Mouse (Mus musculus) heart, embryonic 11.5 days (tissue): ENCODE measurements at regions not wholly inside any gene's neighbourhood (a gene's known extent, or its start where the extent isn't known, plus 50 kb on each side); places are given as distances from the start of the nearest gene placed in this dataset.
A peak's percentile ranks its signal among the peaks of the same experiment; 100 is the strongest.

ENCODE experiments used
- ATAC-seq: fragments of 200-750 bp; cut with Nextera tagmentation; replicated peaks from 2 replicates; pipeline ENCODE4 v1.8.0; 2017; ENCODE audit warnings: moderate library complexity; ENCODE audit not compliant: insufficient number of reproducible peaks, low FRiP score, low TSS enrichment
- H3K27ac ChIP-seq: fragments of 300-500 bp; sonication (generic); 2 replicates; pipeline ENCODE4 v1.5.1; 2014; ENCODE audit warnings: mild to moderate bottlenecking, low read depth, low read length
- H3K27me3 ChIP-seq: fragments of 300-500 bp; sonication (generic); 2 replicates; pipeline ENCODE4 v1.6.1; 2014; ENCODE audit warnings: mild to moderate bottlenecking, low read length, mixed read lengths; ENCODE audit not compliant: control insufficient read depth, insufficient read depth
- H3K36me3 ChIP-seq: fragments of 300-500 bp; sonication (generic); 2 replicates; pipeline ENCODE4 v1.6.1; 2014; ENCODE audit warnings: mild to moderate bottlenecking, low read length, moderate library complexity, mixed read lengths; ENCODE audit not compliant: control insufficient read depth, insufficient read depth
- H3K4me1 ChIP-seq: fragments of 300-500 bp; sonication (generic); 2 replicates; pipeline ENCODE4 v1.6.1; 2014; ENCODE audit warnings: low read length; ENCODE audit not compliant: control insufficient read depth, insufficient read depth
- H3K4me2 ChIP-seq: fragments of 300-500 bp; sonication (generic); 2 replicates; pipeline ENCODE4 v1.6.1; 2014; ENCODE audit warnings: mild to moderate bottlenecking, moderate library complexity
- H3K4me3 ChIP-seq: fragments of 300-500 bp; sonication (generic); 2 replicates; pipeline ENCODE4 v1.5.1; 2014; ENCODE audit warnings: low read depth, low read length
- H3K9ac ChIP-seq: fragments of 300-500 bp; sonication (generic); 2 replicates; pipeline ENCODE4 v1.6.1; 2014; ENCODE audit warnings: mild to moderate bottlenecking, low read depth, low read length, moderate library complexity
- H3K9me3 ChIP-seq: fragments of 300-500 bp; sonication (generic); replicated peaks from 2 replicates; pipeline ENCODE4 v1.6.1; 2016; ENCODE audit warnings: low read length; ENCODE audit not compliant: control insufficient read depth
- WGBS: fragments of 180-500 bp; shearing (Covaris S2); extraction: QIAGEN DNeasy Blood & Tissue Kit; methylation state at CpG from one replicate; pipeline ENCODE4 v1.1.7; 2014; ENCODE audit not compliant: insufficient replicate concordance; 5-methylcytosine and 5-hydroxymethylcytosine counted together

GRCm38 (mm10) chr11:90109681-90110111 lies 77.8 kb upstream of the Gm45716 start:
- H3K27me3 ChIP-seq, result no peaks in the 10 kb centered on the region
- H3K36me3 ChIP-seq, result no peaks in the 10 kb centered on the region
- H3K9ac ChIP-seq, result no peak overlapping the region
- H3K27ac ChIP-seq, result no peak overlapping the region
- ATAC-seq, result no peak
- no peak overlapping the region for H3K4me2 ChIP-seq
- WGBS, result 49% methylated on average over 2 of the region's 2 CpGs
- H3K9me3 ChIP-seq, result no peaks in the 10 kb centered on the region
- no peak overlapping the region for H3K4me3 ChIP-seq
- H3K4me1 ChIP-seq, result 0 out of 2 replicates have a peak, but pooled peaks cover 5% of the 10 kb centered on the region

- Histone ChIP-seq H3K4me1 (0 out of 2 replicates have a peak, but pooled peaks cover 5% of the 10 kb centered on the region), H3K4me2 (no peak overlapping the region), H3K27ac (no peak overlapping the region), H3K36me3 (no peaks in the 10 kb centered on the region), H3K9ac (no peak overlapping the region), H3K27me3 (no peaks in the 10 kb centered on the region), H3K4me3 (no peak overlapping the region), H3K9me3 (no peaks in the 10 kb centered on the region)
- WGBS, result 68% methylated on average over 3 of the region's 3 CpGs
- ATAC-seq, result no peak
Observed at GRCm38 (mm10) chr11:90110170-90110569, 77.3 kb upstream of the Gm45716 start.

- no peaks in the 10 kb centered on the region for H3K27me3 ChIP-seq
- H3K9me3 ChIP-seq, result no peaks in the 10 kb centered on the region
- H3K4me2 ChIP-seq, result no peak overlapping the region
- H3K36me3 ChIP-seq, result no peaks in the 10 kb centered on the region
- H3K27ac ChIP-seq, result no peak overlapping the region
- 82% methylated on average over 7 of the region's 7 CpGs for WGBS
- peaks cover 2% of the 10 kb centered on the region; the same call in 1 of the 2 replicates for H3K4me1 ChIP-seq
- H3K9ac ChIP-seq, result no peak overlapping the region
- ATAC-seq, result no peak
- no peak overlapping the region for H3K4me3 ChIP-seq
Observed at GRCm38 (mm10) chr11:90112174-90112573, 75.3 kb upstream of the Gm45716 start.

GRCm38 (mm10) chr11:90116676-90117663 lies 70.5 kb upstream of the Gm45716 start:
- Histone ChIP-seq H3K4me2 (peak overlapping the region; percentile 2; the same call in 1 of the 2 replicates), H3K27ac (peak overlapping the region; percentile 66; the same call in 1 of the 2 replicates), H3K9me3 (no peaks in the 10 kb centered on the region), H3K4me3 (no peak overlapping the region), H3K4me1 (peaks cover 2% of the 10 kb centered on the region), H3K36me3 (no peaks in the 10 kb centered on the region), H3K27me3 (no peaks in the 10 kb centered on the region), H3K9ac (no peak overlapping the region)
- 32% methylated on average over 20 of the region's 20 CpGs for WGBS
- ATAC-seq, result no peak

- H3K9me3 ChIP-seq, result no peaks in the 10 kb centered on the region
- H3K4me1 ChIP-seq, result peaks cover 2% of the 10 kb centered on the region
- H3K36me3 ChIP-seq, result no peaks in the 10 kb centered on the region
- WGBS, result 40% methylated on average over 5 of the region's 5 CpGs
- H3K27me3 ChIP-seq, result no peaks in the 10 kb centered on the region
- 0 out of 2 replicates have a peak overlapping the region, but pooled peaks have one; percentile 2 for H3K4me2 ChIP-seq
- no peak for ATAC-seq
- no peak overlapping the region for H3K9ac ChIP-seq
- no peak overlapping the region for H3K4me3 ChIP-seq
- H3K27ac ChIP-seq, result peak overlapping the region; percentile 66; the same call in 1 of the 2 replicates
Observed at GRCm38 (mm10) chr11:90117664-90118295, 69.7 kb upstream of the Gm45716 start.

- Histone ChIP-seq H3K9ac (no peak overlapping the region), H3K9me3 (no peaks in the 10 kb centered on the region), H3K27ac (no peak overlapping the region), H3K36me3 (no peaks in the 10 kb centered on the region), H3K4me1 (no peaks in the 10 kb centered on the region; the same call in 1 of the 2 replicates), H3K27me3 (no peaks in the 10 kb centered on the region), H3K4me3 (no peak overlapping the region), H3K4me2 (no peak overlapping the region)
- no peak for ATAC-seq
- 48% methylated on average over 3 of the region's 3 CpGs for WGBS
Observed at GRCm38 (mm10) chr11:90121902-90122301, 65.6 kb upstream of the Gm45716 start.

GRCm38 (mm10) chr11:90122709-90123108 lies 64.8 kb upstream of the Gm45716 start:
- H3K9ac ChIP-seq, result no peak overlapping the region
- no peaks in the 10 kb centered on the region for H3K36me3 ChIP-seq
- 72% methylated on average over 3 of the region's 3 CpGs for WGBS
- no peak for ATAC-seq
- no peak overlapping the region for H3K4me3 ChIP-seq
- no peaks in the 10 kb centered on the region; the same call in 1 of the 2 replicates for H3K4me1 ChIP-seq
- no peak overlapping the region for H3K4me2 ChIP-seq
- no peak overlapping the region for H3K27ac ChIP-seq
- no peaks in the 10 kb centered on the region for H3K9me3 ChIP-seq
- H3K27me3 ChIP-seq, result no peaks in the 10 kb centered on the region

- no peaks in the 10 kb centered on the region; the same call in 1 of the 2 replicates for H3K4me1 ChIP-seq
- H3K27me3 ChIP-seq, result no peaks in the 10 kb centered on the region
- H3K9ac ChIP-seq, result no peak overlapping the region
- ATAC-seq, result no peak
- no peak overlapping the region for H3K4me3 ChIP-seq
- no peak overlapping the region for H3K27ac ChIP-seq
- H3K4me2 ChIP-seq, result no peak overlapping the region
- H3K9me3 ChIP-seq, result no peaks in the 10 kb centered on the region
- no peaks in the 10 kb centered on the region for H3K36me3 ChIP-seq
- 56% methylated on average over 5 of the region's 5 CpGs for WGBS
Observed at GRCm38 (mm10) chr11:90123851-90124250, 63.6 kb upstream of the Gm45716 start.
